Mouse (Mus musculus): ENCODE results near the gene Dtx3. TPM values are rescaled to one million over a fixed set of nuclear protein-coding genes. Genes with fewer than 3 reads are reported as not detected.

Gene Dtx3
- total RNA-seq (2017): 9.0 and 11.5 TPM in 2 replicates

DNA sequence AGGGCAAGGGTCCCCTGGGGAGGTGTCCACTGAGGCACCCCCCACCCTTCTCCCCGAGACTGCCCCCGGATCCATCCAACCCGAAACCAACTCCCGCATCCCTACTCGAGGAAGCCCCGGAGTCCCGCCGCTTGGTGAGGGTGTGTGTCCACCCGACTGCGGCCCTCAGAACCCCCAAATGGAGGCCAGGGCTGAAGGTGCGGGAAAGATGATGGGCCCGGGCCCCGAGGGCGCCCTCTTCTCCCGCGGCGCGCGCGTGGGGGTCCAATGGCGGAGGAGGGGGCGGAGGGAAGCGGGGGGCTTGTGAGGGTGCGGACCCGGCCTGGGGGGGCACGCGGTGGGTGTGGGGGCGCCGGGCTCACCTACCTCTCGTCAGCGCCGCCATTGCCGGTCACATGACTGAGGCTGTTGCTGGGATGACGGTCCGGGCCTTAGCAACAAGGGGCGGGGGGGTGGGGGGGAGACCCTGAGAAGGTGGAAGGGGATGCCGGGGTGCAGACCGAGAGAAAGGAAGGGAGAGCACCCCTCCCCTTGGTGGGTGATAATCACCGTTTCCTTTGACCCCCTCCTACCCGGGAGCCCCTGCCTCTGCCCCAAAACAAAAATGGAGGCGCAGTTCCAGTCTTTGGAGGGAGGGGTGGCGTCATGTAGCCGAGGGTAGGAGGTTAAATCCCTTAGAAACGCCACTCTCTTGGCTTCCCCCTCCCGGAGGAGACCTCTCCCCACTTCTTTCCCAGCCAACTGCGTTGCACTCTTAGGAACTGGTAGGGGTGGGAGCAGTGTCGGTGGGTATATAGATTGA is at the start of gene Dtx3:
Gene Dtx3, minus strand, starts transcription at position 401 of the 802 bp plus-strand sequence.
- no peak for ATAC-seq (ENCODE audit: extremely low read depth, insufficient number of reproducible peaks, low FRiP score, poor library complexity, severe bottlenecking)

DNA sequence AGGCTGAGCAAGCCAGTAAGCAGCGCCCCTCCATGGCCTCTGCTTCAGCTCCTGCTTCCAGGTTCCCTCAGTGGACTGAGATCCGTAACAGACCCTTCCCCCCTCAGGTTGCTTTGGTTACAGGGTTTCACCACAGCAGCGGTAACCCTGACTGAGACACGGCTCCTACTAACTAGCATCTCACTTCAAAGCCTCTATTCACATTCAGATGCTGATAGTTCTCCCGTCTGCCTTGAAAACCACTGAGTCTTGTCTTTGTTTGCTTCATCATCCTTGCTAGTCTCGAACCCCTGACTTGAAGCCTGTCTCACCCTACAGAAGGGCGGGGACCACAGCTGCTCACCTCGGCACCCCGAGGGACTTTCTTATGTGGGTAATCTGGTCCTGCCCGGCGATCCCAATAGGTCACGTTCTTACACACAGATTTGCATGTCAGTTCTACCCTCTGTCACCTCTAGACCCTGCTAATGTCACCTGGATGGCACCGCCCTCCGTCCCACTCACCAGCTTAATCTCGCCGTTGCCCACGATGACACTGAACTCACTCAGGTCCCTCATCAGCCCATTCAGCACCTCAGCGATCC is 42.8 kb upstream of the Dtx3 start:
- no peak for ATAC-seq (ENCODE audit: extremely low read depth, insufficient number of reproducible peaks, low FRiP score, poor library complexity, severe bottlenecking)

DNA sequence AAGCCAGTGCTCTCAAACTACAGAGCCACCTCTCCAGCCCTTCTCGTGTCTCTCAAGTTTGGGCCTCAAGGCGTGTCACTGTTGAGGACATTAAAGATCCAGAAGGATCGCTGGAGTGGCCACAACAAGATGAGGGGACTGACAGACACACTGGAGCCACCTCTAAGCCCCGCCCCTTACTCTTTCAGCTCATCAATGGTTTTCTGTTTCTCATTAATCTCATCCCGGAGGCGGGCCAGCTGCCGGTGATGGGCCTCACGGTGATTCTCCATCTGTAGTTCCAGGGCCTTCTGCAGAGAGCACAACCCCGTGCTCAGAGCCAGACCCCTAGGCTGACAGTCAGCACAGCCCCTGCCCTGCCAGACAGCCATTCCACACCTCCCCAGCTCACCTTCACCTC is 41.0 kb upstream of the Dtx3 start:
- ATAC-seq (ENCODE audit: extremely low read depth, insufficient number of reproducible peaks, low FRiP score, poor library complexity, severe bottlenecking): no peak

DNA sequence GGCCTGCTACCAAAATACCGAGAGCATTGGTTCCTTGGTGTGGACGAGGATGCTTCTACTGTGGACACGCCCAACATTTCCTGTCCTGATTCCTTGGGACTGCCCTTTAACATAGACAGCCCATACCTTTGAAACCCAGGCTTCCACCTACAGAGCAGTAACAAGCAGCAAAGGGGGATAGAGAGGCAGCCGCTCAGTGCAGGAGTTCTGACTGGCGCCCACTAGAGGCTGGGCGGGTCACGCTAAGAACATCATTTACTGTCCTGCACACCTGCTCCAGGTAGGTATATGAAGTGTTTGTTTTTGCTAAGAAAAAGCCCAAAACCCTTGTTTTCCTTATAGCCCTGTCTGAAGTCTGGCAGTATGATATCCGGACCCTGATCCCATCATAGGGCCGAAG is 37.6 kb upstream of the Dtx3 start:
- no peak for ATAC-seq (ENCODE audit: extremely low read depth, insufficient number of reproducible peaks, low FRiP score, poor library complexity, severe bottlenecking)

DNA sequence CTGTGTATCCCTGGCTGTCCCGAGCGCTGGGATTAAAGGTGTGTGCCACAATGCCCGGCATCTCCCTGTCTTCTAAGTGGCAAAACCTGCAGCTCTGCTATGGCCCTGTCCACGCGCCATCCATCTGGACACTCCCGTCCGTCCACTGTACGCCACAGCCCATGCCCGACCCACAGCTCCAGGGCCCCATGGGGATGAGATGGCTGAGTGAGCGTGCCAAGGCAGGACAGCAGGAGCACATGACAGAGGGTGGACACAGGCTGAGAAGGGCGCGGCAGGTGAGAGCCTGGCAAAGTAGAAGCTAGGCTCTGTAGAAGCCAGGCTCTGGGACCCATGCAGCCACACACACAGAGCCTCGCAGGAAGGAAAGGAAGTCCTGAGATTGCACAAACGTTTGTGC is 36.2 kb upstream of the Dtx3 start:
- ATAC-seq (ENCODE audit: extremely low read depth, insufficient number of reproducible peaks, low FRiP score, poor library complexity, severe bottlenecking): no peak

DNA sequence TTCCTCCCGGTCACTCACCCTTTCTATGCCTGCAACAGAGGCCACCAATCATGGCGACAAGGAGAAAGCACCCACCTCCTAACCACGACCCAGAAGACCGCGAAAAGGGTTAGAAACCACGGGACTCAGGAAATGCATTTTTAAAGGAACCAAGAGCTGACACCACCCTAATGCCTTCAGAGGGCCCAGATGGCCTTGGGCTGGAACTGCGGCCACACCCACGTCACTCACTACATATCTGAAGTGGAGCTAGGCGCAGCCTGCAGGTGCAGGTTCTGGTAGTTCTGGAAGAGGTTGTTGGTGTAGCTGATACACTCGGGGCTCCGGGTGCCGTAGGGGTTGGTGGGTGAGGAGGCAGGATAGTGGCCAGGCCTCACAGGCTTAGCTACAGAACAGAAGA is 35.2 kb upstream of the Dtx3 start:
- ATAC-seq (ENCODE audit: extremely low read depth, insufficient number of reproducible peaks, low FRiP score, poor library complexity, severe bottlenecking): no peak

DNA sequence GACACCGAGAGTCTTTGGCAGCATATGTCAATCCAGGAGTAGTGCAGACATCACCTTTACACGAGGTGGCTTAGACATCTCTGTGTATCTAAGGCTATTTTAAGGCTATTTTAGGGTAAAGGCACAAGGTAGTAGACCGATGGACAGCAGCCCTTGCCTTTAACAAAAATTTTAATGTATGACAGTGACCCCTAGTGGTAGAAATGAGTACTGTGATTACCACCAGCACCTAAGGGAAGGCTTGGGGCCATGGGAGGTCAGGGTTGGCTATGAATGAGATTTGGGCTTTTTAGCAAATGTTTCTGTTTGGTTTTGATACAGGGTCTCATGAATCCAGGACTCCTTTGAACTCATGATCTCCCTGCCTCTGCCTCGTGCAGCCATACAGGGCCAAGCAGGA is 33.4 kb upstream of the Dtx3 start:
- peak; percentile 69 for ATAC-seq (ENCODE audit: extremely low read depth, insufficient number of reproducible peaks, low FRiP score, poor library complexity, severe bottlenecking)

DNA sequence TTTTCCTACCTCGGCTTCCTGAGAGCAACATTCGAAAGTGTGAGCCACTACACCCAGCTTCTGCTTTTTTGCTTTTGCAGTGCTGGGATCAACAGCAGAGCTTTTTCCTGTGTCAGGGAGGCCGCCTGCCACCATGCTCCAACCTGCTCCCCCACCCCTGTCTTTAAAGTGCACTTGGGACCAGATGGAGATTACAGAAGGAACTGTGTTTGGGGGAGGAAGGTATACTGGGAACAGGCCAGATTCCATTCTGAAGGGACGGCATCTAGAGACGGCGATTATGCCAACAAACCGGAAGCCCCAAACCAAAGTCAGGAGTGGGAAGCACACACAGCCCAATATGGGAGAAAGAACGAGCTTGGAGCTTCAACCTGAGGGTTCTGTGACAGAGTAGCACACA is 31.6 kb upstream of the Dtx3 start:
- ATAC-seq (ENCODE audit: extremely low read depth, insufficient number of reproducible peaks, low FRiP score, poor library complexity, severe bottlenecking): no peak

DNA sequence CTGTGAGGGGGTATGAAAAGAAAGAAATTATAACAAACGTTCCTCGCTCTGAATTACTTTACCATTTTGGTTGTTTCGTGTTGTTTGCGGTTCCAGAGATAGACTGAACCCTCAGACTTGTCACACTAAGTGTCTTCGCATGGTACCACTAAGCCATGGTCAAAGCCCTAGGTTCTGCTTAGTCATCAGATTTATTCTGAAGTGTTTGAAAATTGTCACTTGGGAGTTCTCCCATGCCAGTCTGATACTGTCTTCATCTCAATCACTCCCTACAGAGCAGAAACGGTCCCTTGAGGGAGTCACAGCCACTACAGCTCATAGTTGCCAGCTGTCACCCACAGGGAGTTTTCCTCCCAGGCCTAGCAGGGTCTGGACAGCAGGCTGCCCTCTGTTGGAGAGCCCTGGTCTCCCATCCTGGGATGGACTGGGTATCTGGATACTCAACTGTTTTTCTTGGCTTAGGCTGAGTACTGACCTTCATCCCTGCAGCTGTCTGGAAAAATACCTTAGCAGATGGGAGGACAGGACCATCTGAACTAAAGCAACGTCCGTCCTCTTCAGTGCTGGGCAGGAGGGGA is 30.9 kb upstream of the Dtx3 start:
- no peak for ATAC-seq (ENCODE audit: extremely low read depth, insufficient number of reproducible peaks, low FRiP score, poor library complexity, severe bottlenecking)

DNA sequence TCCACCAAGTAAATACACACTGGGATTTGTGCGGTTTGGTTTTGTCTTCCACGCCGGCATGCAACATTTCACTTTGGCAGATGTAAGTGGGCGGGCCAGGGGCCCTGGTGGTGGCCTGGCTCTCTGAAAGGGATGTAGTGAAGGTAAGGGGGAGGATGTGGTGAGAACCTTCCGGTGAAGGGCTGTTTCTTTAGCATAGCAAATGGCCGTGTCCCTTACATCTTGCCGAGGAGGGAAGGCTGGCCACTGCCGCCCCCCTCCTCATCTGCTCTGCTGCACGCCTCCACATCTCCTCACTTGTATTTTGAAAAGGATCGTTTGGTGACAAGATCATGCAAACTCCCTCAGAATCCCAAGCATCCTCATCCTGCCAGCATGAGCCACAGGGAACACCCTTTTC is 30.2 kb upstream of the Dtx3 start:
- peak; percentile 66; the same call in 1 of the 2 replicates for ATAC-seq (ENCODE audit: extremely low read depth, insufficient number of reproducible peaks, low FRiP score, poor library complexity, severe bottlenecking)

DNA sequence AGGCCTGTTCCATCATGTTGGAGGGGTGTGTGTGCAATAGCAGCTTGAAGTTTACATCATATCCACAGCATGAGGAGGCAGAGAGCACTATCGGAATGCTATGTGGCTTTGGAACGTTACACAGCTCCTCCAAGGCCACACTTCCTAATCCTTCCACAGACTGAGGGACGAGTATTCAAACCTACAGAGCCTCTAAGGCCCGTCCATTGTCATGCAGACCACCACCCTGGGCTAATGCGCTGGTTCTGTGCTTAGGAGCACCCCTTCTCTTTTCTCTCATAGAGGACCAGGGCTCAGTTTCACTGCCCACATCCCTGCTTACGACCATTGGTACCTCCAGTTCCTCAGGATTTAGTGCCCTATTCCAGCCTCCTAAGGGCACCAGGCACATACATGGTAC is 29.7 kb upstream of the Dtx3 start:
- no peak for ATAC-seq (ENCODE audit: extremely low read depth, insufficient number of reproducible peaks, low FRiP score, poor library complexity, severe bottlenecking)

DNA sequence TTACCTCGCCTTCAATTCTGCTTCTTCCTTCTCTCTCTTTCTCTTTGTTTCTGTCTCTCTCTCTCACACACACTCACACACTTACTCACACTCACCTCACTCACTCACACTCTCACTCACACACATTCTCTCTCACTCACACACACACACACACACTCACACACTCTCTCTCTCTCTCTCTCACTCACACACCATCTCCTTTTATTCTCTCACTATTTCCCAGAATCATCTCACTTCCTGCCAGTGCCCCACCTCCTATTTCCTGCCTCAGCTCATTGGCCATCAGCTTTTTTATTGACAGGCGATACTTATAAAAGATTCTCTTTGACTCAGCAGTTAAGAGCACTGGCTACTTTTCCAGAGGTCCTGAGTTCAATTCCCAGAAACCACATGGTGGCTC is 22.8 kb upstream of the Dtx3 start:
- ATAC-seq (ENCODE audit: extremely low read depth, insufficient number of reproducible peaks, low FRiP score, poor library complexity, severe bottlenecking): no peak

DNA sequence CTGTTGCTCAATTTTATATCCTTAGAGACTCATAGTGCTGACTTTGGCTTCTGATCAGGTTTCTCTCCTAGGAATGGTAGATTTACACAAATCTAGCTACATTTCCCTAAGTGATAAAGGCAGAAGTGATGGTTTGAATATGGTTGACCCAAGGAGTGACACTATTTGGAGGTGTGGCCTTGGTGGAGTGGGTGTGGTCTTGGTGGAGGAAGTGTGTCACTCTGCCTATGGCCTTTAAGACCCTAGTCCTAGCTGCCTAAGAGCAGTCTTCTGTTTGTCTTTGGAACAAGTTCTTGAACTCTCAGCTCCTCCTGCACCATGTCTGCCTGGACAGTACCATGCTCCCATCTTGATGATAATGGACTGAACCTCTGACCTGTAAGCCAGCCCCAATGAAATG is 21.6 kb upstream of the Dtx3 start:
- ATAC-seq (ENCODE audit: extremely low read depth, insufficient number of reproducible peaks, low FRiP score, poor library complexity, severe bottlenecking): no peak

DNA sequence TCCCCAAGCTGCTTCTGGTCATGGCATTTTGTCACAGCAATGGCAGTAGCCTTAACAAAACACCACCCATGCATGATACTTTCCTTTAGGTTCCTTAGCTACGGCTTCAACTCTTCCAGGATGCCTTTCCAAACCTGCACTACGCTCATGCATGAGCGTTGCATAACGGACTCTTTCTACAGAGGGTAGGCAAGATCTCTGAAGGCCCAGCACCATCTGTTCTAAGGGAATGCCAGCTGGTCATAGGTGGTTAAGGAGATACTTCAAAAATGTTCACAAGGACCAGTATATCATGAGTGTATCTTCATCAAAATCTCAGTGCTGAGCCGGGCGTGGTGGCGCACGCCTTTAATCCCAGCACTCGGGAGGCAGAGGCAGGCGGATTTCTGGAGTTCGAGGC is 20.9 kb upstream of the Dtx3 start:
- no peak for ATAC-seq (ENCODE audit: extremely low read depth, insufficient number of reproducible peaks, low FRiP score, poor library complexity, severe bottlenecking)

DNA sequence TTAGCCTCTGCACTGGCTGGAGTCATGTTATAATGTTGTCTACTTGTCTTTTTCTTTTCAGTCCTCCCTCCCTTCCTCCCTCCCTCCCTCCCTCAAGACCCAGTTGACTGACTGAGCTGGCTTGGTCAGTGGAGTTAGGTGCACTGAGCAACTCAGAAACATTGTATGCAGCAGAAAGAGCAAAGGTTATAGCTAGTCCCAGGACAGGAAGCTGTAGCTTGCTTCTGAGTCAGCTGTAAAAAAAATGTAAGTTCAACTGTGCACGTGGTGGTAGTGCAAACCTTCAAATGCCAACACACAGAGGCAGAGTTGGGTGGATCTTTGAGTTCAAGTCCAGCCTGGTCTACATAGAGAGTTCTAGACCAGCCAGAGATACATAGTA is 18.9 kb upstream of the Dtx3 start:
- ATAC-seq (ENCODE audit: extremely low read depth, insufficient number of reproducible peaks, low FRiP score, poor library complexity, severe bottlenecking): no peak

DNA sequence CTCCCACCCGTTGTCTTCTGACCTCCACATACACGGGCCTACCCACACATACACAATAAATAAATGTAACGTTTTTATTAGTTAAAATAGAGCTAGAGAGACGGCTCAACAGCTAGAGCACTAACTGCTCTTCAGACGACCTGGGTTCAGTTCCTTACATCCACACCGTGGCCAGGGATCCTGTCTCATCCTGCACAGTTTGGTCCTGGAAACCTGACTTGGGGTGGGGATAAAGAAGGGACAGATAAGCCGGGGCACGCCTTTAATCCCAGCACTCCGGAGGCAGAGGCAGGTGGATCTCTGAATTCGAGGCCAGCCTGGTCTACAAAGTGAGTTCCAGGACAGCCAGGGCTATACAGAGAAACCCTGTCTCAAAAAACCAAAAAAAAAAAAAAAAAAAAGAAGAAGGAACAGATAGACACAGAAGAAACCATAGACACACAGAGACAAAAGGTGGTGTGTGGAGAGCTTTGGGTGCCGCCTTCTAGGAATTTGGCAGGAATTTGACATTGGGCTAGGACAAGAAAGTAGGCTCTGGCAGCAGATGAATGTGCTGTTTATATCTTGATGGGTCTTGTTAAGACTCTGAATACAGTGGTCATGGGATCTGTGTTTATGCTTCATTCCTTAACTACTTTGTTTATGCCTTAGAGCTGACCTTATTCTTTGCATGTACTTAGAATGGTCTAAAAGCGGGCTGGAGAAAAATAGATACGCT is 18.3 kb upstream of the Dtx3 start:
- ATAC-seq (ENCODE audit: extremely low read depth, insufficient number of reproducible peaks, low FRiP score, poor library complexity, severe bottlenecking): no peak

DNA sequence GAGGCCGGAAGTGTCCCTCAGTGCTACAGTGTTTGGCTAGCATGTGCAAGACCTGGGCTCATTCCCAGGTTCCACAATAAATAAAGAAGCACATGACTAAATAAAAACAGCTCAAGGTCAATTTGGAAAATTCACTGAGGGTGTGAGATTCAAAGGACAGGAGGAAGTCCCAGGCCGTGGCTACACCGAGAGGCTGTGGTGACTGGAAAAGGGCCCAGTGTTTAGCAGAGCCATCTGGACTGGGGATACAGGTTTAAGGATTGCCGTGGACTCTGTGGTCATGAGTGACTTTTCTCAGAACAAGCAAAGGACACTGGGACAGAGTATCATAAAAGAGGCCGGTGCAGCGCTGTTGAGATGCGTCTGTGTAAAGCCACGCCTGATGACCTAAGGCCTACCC is 17.7 kb upstream of the Dtx3 start:
- no peak for ATAC-seq (ENCODE audit: extremely low read depth, insufficient number of reproducible peaks, low FRiP score, poor library complexity, severe bottlenecking)

DNA sequence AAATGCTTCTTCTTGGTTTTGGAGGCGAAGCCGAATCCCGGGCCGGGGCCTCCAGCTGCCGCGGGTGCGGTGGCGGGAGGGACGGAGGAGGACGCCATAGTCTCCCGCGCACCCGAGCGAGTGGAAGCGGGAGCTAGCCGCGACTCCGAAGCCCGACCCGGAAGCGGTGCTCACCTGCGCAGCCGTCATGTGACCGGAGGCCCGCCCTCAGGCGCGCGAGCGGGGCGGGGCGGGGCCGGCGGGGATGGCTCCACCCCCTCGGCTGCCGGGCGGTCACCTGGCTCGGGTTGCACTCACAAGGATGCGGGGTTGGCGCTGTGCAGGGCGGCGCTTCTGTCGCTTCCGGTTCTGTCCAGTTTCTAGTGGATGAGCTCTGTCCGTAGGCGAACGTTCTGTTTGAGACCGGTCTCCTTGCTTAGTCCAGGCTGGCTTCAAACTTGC is 15.9 kb upstream of the Dtx3 start, which contains the start of gene Pip4k2c:
Gene Pip4k2c, minus strand, starts transcription at position 172 of the 441 bp plus-strand sequence.
- ATAC-seq (ENCODE audit: extremely low read depth, insufficient number of reproducible peaks, low FRiP score, poor library complexity, severe bottlenecking): peak; percentile 81

DNA sequence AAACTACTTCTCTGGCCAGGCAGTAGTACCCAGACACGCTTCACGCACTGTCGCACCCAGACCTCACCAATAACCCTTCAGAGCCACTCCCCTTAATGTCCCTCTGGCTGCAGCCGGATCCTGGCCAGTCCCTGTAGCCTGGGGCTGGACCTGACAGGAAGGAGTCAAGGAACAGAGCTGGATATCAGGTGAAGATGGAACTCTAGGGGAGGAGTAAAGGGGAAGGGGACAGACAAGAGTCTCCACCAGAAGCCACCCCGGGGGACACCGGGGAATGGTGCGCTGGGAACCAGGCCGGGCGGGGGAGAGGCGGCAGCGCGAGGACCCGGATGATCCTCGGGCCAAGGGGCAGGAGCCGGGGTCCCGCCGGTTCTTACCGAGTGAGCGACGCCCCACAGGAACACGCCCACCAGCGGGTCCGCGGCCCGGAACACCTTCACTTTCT is 15.5 kb upstream of the Dtx3 start:
- ATAC-seq (ENCODE audit: extremely low read depth, insufficient number of reproducible peaks, low FRiP score, poor library complexity, severe bottlenecking): no peak

Measured in neutrophil, adult 5-6 weeks (primary cell).